Mouse (Mus musculus) stomach, postnatal 0 days (tissue): ENCODE results near the gene Rin1.

Experiments used
- CTCF ChIP-seq: IDR thresholded peaks from 2 replicates; pipeline ENCODE4 v1.5.1; 2016; ENCODE audit warnings: antibody characterized with exemption, low read depth, mild to moderate bottlenecking, moderate library complexity
- EP300 ChIP-seq: optimal IDR thresholded peaks from 2 replicates; pipeline ENCODE3; 2016; ENCODE audit warnings: antibody characterized with exemption

GRCm38 (mm10) chr19:5053909-5054308 lies 3.6 kb downstream of the Rin1 start:
- TF ChIP-seq CTCF (peak; percentile 86), EP300 (no peak)
